Mouse (Mus musculus) embryonic facial prominence, embryonic 15.5 days (tissue): ENCODE results near the gene Klhl22. TPM values are rescaled to one million over a fixed set of nuclear protein-coding genes. Genes with fewer than 3 reads are reported as not detected.
A peak's percentile ranks its signal among the peaks of the same experiment; 100 is the strongest.

Experiments used
- ATAC-seq: fragments of 200-750 bp; cut with Nextera tagmentation; 2 replicates; pipeline ENCODE4 v1.8.0; 2017; ENCODE audit warnings: low read depth, moderate TSS enrichment; ENCODE audit not compliant: insufficient number of reproducible peaks, low FRiP score, low TSS enrichment
- H3K27ac ChIP-seq: fragments of 300-500 bp; sonication (generic); replicated peaks from 2 replicates; pipeline ENCODE4 v1.5.1; 2015; ENCODE audit warnings: mild to moderate bottlenecking, inconsistent platforms
- H3K27me3 ChIP-seq: fragments of 300-500 bp; sonication (generic); 2 replicates; pipeline ENCODE4 v1.6.1; 2015; ENCODE audit warnings: inconsistent platforms
- H3K36me3 ChIP-seq: fragments of 300-500 bp; sonication (generic); 2 replicates; pipeline ENCODE4 v1.6.1; 2015; ENCODE audit warnings: mild to moderate bottlenecking, inconsistent platforms
- H3K4me1 ChIP-seq: fragments of 300-500 bp; sonication (generic); 2 replicates; pipeline ENCODE4 v1.6.1; 2015; ENCODE audit warnings: inconsistent platforms
- H3K4me2 ChIP-seq: fragments of 300-500 bp; sonication (generic); replicated peaks from 2 replicates; pipeline ENCODE4 v1.6.1; 2015; ENCODE audit warnings: mild to moderate bottlenecking, inconsistent platforms
- H3K4me3 ChIP-seq: fragments of 300-500 bp; sonication (generic); replicated peaks from 2 replicates; pipeline ENCODE4 v1.5.1; 2015; ENCODE audit warnings: mild to moderate bottlenecking, inconsistent platforms
- H3K9ac ChIP-seq: fragments of 300-500 bp; sonication (generic); 2 replicates; pipeline ENCODE4 v1.6.1; 2015; ENCODE audit warnings: inconsistent platforms
- H3K9me3 ChIP-seq: fragments of 300-500 bp; sonication (generic); replicated peaks from 2 replicates; pipeline ENCODE4 v1.6.1; 2016; ENCODE audit warnings: inconsistent platforms
- WGBS: fragments of 180-500 bp; shearing (Covaris S2); methylation state at CpG from one replicate; pipeline ENCODE4 v1.1.7; 2015; 5-methylcytosine and 5-hydroxymethylcytosine counted together
- polyA plus RNA-seq: library from polyadenylated mRNA; unstranded; fragments of >200 nt; fragmentation: Nextera tagmentation; extraction: Ambion mirVana; gene quantifications from 2 replicates; pipeline ENCODE4 v1.2.1, GENCODE M21; 2015

Klhl22 gene
- polyA plus RNA-seq, 1 experiment from 2014 or later: 91.5 TPM

DNA sequence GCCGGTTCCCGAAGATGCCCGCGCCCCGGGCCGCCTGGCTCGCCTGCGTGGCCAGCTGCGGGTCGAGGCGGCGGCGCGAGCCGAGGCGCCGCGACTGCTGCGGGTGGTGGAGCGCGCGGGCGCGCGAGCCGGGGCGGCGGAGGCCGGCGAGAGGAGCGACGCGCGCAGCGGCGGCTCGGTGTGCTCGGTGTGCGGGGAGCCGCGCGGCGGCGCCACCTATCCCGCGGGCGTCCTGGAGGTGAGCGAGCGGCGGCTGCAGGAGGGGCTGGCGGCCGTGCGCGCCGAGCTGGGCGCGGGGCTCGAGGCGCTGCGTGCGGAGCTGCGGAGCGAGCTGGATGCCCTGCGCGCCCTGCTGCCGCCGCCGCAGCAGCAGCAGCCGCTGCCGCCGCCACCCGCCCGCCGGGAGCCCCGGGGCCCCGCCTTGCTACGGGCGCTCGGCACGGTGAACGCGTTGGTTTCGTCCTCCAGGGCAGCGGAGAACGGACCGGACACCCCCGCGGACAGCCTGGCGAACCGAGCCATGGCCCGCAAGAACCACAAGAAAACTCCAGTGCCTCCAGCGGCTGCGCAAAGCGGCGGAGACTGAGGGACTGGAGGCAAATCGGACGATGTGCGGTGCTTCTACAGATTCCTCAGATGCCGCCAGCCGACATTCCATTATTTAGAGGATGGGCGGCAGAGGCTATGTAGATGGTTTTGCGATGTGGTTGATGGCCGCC is 74.4 kb downstream of the Klhl22 start:
- no peaks in the 10 kb centered on the region for H3K9me3 ChIP-seq
- peak overlapping the region; percentile 60 for H3K4me3 ChIP-seq
- H3K36me3 ChIP-seq: no peaks in the 10 kb centered on the region
- 0 out of 2 replicates have a peak, but pooled peaks have one; percentile 8 for ATAC-seq
- WGBS: under 1% methylated on average over 81 of the region's 103 CpGs
- H3K4me2 ChIP-seq: peak overlapping the region; percentile 99
- peaks cover 78% of the 10 kb centered on the region for H3K27me3 ChIP-seq
- peaks cover 22% of the 10 kb centered on the region for H3K4me1 ChIP-seq
- peak overlapping the region; percentile 50 for H3K9ac ChIP-seq
- H3K27ac ChIP-seq: 0 out of 2 replicates have a peak overlapping the region, but pooled peaks have one; percentile 4

- H3K4me3 ChIP-seq: peak overlapping the region; percentile 60; the same call in 1 of the 2 replicates
- no peaks in the 10 kb centered on the region for H3K9me3 ChIP-seq
- H3K27me3 ChIP-seq: peaks cover 77% of the 10 kb centered on the region
- H3K4me2 ChIP-seq: peak overlapping the region; percentile 99
- H3K27ac ChIP-seq: no peak overlapping the region
- WGBS: 49% methylated on average over 7 of the region's 7 CpGs
- no peaks in the 10 kb centered on the region for H3K36me3 ChIP-seq
- peaks cover 22% of the 10 kb centered on the region for H3K4me1 ChIP-seq
- no peak overlapping the region for H3K9ac ChIP-seq
- ATAC-seq: no peak
Measured at GRCm38 (mm10) chr16:17834543-17834942, 75.1 kb downstream of the Klhl22 start.

GRCm38 (mm10) chr16:17835481-17835880 is 76.1 kb downstream of the Klhl22 start:
- WGBS: 53% methylated on average over 13 of the region's 13 CpGs
- no peak for ATAC-seq
- H3K4me1 ChIP-seq: peaks cover 22% of the 10 kb centered on the region
- no peaks in the 10 kb centered on the region for H3K9me3 ChIP-seq
- peaks cover 67% of the 10 kb centered on the region for H3K27me3 ChIP-seq
- no peak overlapping the region for H3K4me2 ChIP-seq
- H3K9ac ChIP-seq: no peak overlapping the region
- H3K36me3 ChIP-seq: peaks cover 3% of the 10 kb centered on the region; the same call in 1 of the 2 replicates
- no peak overlapping the region for H3K27ac ChIP-seq
- no peak overlapping the region for H3K4me3 ChIP-seq

DNA sequence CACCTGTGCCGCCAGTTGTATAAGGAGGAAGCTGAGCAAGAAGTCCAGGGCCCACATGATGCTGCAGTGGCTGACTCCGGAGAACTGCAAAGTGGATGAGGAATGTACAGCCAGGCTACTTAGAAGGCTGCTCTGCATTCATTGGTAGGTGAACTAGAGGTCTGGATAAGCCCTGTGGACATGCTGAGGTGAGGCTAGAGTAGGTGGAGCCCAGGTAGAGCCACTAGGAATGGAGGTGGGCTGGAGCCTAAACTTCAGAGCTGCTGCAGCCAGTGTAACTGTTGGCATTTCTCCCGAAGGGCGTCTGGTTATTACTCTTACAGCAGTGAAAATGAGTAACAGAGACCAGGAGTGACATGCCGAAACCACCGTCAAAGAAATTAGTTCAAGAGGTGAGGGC is 78.6 kb downstream of the Klhl22 start, which contains the start of gene Car15:
Car15 (minus strand) TSS at position 314 of the 400 bp plus-strand sequence.
- H3K27me3 ChIP-seq: peaks cover 41% of the 10 kb centered on the region
- H3K4me3 ChIP-seq: no peak within 1 kb of the TSS
- H3K4me1 ChIP-seq: peaks cover 12% of the 10 kb centered on the region
- H3K9me3 ChIP-seq: no peaks in the 10 kb centered on the region
- H3K27ac ChIP-seq: no peak within 1 kb of the TSS
- WGBS: 60% methylated on average over 6 of the region's 6 CpGs
- H3K9ac ChIP-seq: no peak within 1 kb of the TSS
- H3K36me3 ChIP-seq: peaks cover 29% of the 10 kb centered on the region
- H3K4me2 ChIP-seq: no peak within 1 kb of the TSS
- ATAC-seq: no peak

DNA sequence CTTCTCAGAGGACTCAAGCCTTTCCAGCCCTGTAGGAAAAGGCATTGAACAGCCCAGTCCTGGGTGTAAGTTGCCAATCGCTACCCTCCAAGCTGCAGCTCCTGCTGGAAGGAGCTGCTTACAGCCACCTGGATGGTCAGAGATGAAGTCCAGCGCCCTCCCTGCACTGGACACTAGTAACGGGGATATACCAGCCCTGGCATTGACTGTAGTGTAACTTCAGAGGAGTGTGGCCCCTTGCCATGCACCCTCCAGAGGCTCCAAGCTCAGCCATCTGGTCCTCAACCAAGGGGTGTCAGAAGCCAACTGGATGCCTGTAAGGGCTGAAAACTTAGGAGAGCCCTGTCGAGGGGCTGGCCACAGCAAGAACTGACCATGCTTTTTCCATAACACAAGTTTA is 80.6 kb downstream of the Klhl22 start:
- Histone ChIP-seq H3K4me3 (no peak overlapping the region), H3K4me2 (no peak overlapping the region), H3K36me3 (peaks cover 48% of the 10 kb centered on the region), H3K9ac (no peak overlapping the region), H3K27me3 (peaks cover 23% of the 10 kb centered on the region), H3K9me3 (no peaks in the 10 kb centered on the region), H3K4me1 (no peaks in the 10 kb centered on the region), H3K27ac (no peak overlapping the region)
- 79% methylated on average over 4 of the region's 4 CpGs for WGBS
- no peak for ATAC-seq

DNA sequence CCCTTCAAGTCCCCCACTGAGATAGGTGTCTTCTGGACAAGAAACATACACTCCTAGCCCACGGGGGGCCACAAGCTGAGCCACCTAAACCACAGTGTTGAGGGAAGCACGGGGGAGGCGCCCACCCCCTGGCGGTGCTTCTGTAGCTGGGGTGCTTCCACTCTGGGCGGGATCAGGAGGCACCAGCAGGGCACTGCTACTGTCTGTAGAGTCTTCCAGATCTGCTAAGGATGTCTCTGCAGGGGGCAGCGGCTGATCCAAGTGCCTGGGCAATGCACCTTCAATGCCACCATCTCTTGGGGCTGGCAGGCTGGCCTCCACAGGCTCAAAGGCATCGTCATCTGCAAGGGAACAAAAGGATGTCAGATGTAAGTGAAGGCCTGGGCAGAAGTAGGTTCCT is 83.0 kb downstream of the Klhl22 start:
- H3K4me3 ChIP-seq: no peak overlapping the region
- H3K9me3 ChIP-seq: no peaks in the 10 kb centered on the region
- no peaks in the 10 kb centered on the region for H3K27me3 ChIP-seq
- H3K4me1 ChIP-seq: no peaks in the 10 kb centered on the region
- 91% methylated on average over 7 of the region's 7 CpGs for WGBS
- H3K4me2 ChIP-seq: no peak overlapping the region
- no peak overlapping the region for H3K27ac ChIP-seq
- ATAC-seq: no peak
- H3K36me3 ChIP-seq: peaks cover 73% of the 10 kb centered on the region
- H3K9ac ChIP-seq: no peak overlapping the region

Other genes starting within 250 kb of the Klhl22 start
- 65.4 and 69.5 TPM in 2 replicates for gene Thap7, start 228.5 kb upstream of the Klhl22 start, polyA plus RNA-seq
- gene Lrrc74b, start 198.4 kb upstream of the Klhl22 start, polyA plus RNA-seq: 3.1 and 7.8 TPM in 2 replicates
- gene P2rx6, start 197.7 kb upstream of the Klhl22 start, polyA plus RNA-seq: 0.70 and 0.99 TPM in 2 replicates
- gene Slc7a4, start 176.4 kb upstream of the Klhl22 start, polyA plus RNA-seq: 8.6 and 9.4 TPM in 2 replicates
- gene Smpd4, start 140.3 kb upstream of the Klhl22 start, polyA plus RNA-seq: 28.1 and 32.5 TPM in 2 replicates
- 15.4 and 15.9 TPM in 2 replicates for gene Ccdc74a, start 113.1 kb upstream of the Klhl22 start, polyA plus RNA-seq
- gene Med15, start 26.7 kb upstream of the Klhl22 start, polyA plus RNA-seq: 45.9 and 54.6 TPM in 2 replicates
- 40.7 and 43.4 TPM in 2 replicates for gene Scarf2, start 37.7 kb downstream of the Klhl22 start, polyA plus RNA-seq
- 0.30 and 0.52 TPM in 2 replicates for gene B830017H08Rik, start 73.5 kb downstream of the Klhl22 start, polyA plus RNA-seq
- 2.8 and 3.9 TPM in 2 replicates for gene Car15, start 78.7 kb downstream of the Klhl22 start, polyA plus RNA-seq
- 0.22 and 0.29 TPM in 2 replicates for gene Gm20518, start 132.1 kb downstream of the Klhl22 start, polyA plus RNA-seq
- gene Tssk1, start 134.6 kb downstream of the Klhl22 start, polyA plus RNA-seq: not detected in 2 replicates
- gene Dgcr2, start 138.9 kb downstream of the Klhl22 start, polyA plus RNA-seq: 86.0 and 90.2 TPM in 2 replicates
- 0.12 TPM in 1 of 2 replicates, not detected in the other for gene Tssk2, start 139.0 kb downstream of the Klhl22 start, polyA plus RNA-seq
- 35.0 and 40.8 TPM in 2 replicates for gene Ess2, start 151.7 kb downstream of the Klhl22 start, polyA plus RNA-seq
- not detected in 2 replicates for gene Gsc2, start 155.4 kb downstream of the Klhl22 start, polyA plus RNA-seq
- gene Slc25a1, start 168.6 kb downstream of the Klhl22 start, polyA plus RNA-seq: 83.0 and 83.6 TPM in 2 replicates
- gene Vpreb2, start 220.8 kb downstream of the Klhl22 start, polyA plus RNA-seq: not detected in 2 replicates